Mouse (Mus musculus) heart, embryonic 15.5 days (tissue): ENCODE measurements at regions not wholly inside any gene's neighbourhood (a gene's known extent, or its start where the extent isn't known, plus 50 kb on each side); places are given as distances from the start of the nearest gene placed in this dataset.

ENCODE experiments used
- ATAC-seq: fragments of 200-750 bp; cut with Nextera tagmentation; replicated peaks from 2 replicates; pipeline ENCODE4 v1.8.0; 2017; ENCODE audit warnings: low read depth, moderate TSS enrichment; ENCODE audit not compliant: insufficient number of reproducible peaks, insufficient read depth, low FRiP score
- H3K27ac ChIP-seq: fragments of 300-500 bp; sonication (generic); 2 replicates; pipeline ENCODE4 v1.5.1; 2015; ENCODE audit warnings: mild to moderate bottlenecking, inconsistent platforms
- H3K27me3 ChIP-seq: fragments of 300-500 bp; sonication (generic); 2 replicates; pipeline ENCODE4 v1.6.1; 2015; ENCODE audit warnings: inconsistent platforms
- H3K36me3 ChIP-seq: fragments of 300-500 bp; sonication (generic); 2 replicates; pipeline ENCODE4 v1.6.1; 2015; ENCODE audit warnings: mild to moderate bottlenecking, inconsistent platforms
- H3K4me1 ChIP-seq: fragments of 300-500 bp; sonication (generic); replicated peaks from 2 replicates; pipeline ENCODE4 v1.6.1; 2015; ENCODE audit warnings: inconsistent platforms
- H3K4me2 ChIP-seq: fragments of 300-500 bp; sonication (generic); 2 replicates; pipeline ENCODE4 v1.6.1; 2015; ENCODE audit warnings: inconsistent platforms, mild to moderate bottlenecking, moderate library complexity
- H3K4me3 ChIP-seq: fragments of 300-500 bp; sonication (generic); 2 replicates; pipeline ENCODE4 v1.5.1; 2015; ENCODE audit warnings: mild to moderate bottlenecking, inconsistent platforms
- H3K9ac ChIP-seq: fragments of 300-500 bp; sonication (generic); 2 replicates; pipeline ENCODE4 v1.6.1; 2015; ENCODE audit warnings: mild to moderate bottlenecking, inconsistent platforms
- H3K9me3 ChIP-seq: fragments of 300-500 bp; sonication (generic); replicated peaks from 2 replicates; pipeline ENCODE4 v1.6.1; 2016; ENCODE audit warnings: inconsistent platforms
- WGBS: fragments of 180-500 bp; shearing (Covaris S2); methylation state at CpG from one replicate; pipeline ENCODE4 v1.1.7; 2015; ENCODE audit warnings: mixed read lengths; 5-methylcytosine and 5-hydroxymethylcytosine counted together

DNA sequence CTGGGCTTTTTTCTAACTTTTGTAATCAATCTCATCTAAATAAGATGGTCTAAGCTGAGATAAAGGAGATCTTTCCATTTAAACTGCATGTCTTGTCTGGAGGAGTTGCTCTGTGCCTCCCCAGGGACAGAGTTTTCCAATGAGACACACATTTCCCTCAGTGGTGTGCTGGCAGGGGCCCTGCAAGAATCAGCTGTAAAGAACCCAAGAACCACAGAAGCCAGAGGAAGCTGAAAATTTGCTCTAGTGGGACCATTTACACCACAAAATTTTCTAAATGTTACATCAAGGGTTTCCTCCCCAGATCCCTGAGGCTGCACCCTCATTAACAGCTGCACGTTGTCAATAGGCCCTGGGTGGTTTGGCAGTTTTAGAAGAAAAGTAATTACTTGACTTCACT is 301.0 kb upstream of the Ttc14 start:
- Histone ChIP-seq H3K4me1 (no peaks in the 10 kb centered on the region), H3K36me3 (no peaks in the 10 kb centered on the region), H3K9me3 (no peaks in the 10 kb centered on the region), H3K4me3 (no peak overlapping the region), H3K27ac (no peak overlapping the region), H3K9ac (no peak overlapping the region), H3K4me2 (no peak overlapping the region), H3K27me3 (no peaks in the 10 kb centered on the region)
- no peak for ATAC-seq
- 51% methylated on average over 1 of the region's 1 CpGs for WGBS

- Histone ChIP-seq H3K27me3 (no peaks in the 10 kb centered on the region), H3K4me3 (no peak overlapping the region), H3K36me3 (no peaks in the 10 kb centered on the region), H3K4me2 (no peak overlapping the region), H3K4me1 (no peaks in the 10 kb centered on the region), H3K9ac (no peak overlapping the region), H3K27ac (no peak overlapping the region), H3K9me3 (no peaks in the 10 kb centered on the region)
- WGBS = 72% methylated on average over 2 of the region's 2 CpGs
- ATAC-seq = no peak
These were observed 291.4 kb upstream of the Ttc14 start for GRCm38 (mm10) chr3:33508277-33508676.

- no peak overlapping the region for H3K27ac ChIP-seq
- H3K36me3 ChIP-seq = no peaks in the 10 kb centered on the region
- no peak overlapping the region for H3K9ac ChIP-seq
- no peaks in the 10 kb centered on the region for H3K9me3 ChIP-seq
- H3K4me2 ChIP-seq = no peak overlapping the region
- no peak overlapping the region for H3K4me3 ChIP-seq
- WGBS = 79% methylated on average over 1 of the region's 1 CpGs
- no peaks in the 10 kb centered on the region for H3K4me1 ChIP-seq
- no peaks in the 10 kb centered on the region for H3K27me3 ChIP-seq
- ATAC-seq = no peak
These were observed 255.5 kb upstream of the Ttc14 start for GRCm38 (mm10) chr3:33544161-33544560.

DNA sequence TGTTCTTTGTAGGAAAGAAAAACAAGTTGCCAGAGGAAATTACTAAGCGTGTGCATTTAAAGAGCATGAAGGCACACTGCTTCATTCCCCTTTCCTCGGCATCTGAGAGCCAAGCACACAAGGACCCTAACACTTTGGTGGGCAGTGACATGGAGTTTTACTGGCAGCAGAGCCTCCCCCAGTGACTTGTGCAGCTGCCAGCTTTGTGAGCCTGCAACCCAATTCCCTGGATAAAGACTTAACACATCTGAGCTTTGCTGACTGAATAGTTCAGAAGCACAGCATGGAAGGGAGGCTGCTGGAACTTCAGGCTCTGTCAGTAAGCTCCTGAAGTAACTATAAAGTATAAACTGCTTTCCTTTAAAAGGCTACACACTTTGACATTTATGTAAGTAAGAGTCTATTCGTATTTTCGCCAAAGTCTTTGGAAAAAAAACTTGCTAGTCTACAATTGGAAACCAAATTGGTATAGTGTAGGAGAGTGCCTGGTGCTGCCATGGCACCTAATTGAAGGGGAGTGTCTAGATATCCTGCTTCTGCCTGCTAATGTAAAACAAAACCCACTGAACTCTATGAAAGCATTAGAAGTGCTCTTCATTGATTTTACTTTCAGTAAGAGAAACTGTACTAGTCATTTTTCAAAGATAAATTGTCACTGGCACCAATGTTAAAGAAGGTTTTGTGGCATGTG is 236.8 kb upstream of the Ttc14 start:
- H3K4me1 ChIP-seq = no peaks in the 10 kb centered on the region
- H3K36me3 ChIP-seq = no peaks in the 10 kb centered on the region
- ATAC-seq = no peak
- H3K4me3 ChIP-seq = no peak overlapping the region
- H3K9me3 ChIP-seq = no peaks in the 10 kb centered on the region
- no peak overlapping the region for H3K27ac ChIP-seq
- H3K27me3 ChIP-seq = no peaks in the 10 kb centered on the region
- WGBS = 67% methylated on average over 4 of the region's 4 CpGs
- no peak overlapping the region for H3K4me2 ChIP-seq
- H3K9ac ChIP-seq = no peak overlapping the region

DNA sequence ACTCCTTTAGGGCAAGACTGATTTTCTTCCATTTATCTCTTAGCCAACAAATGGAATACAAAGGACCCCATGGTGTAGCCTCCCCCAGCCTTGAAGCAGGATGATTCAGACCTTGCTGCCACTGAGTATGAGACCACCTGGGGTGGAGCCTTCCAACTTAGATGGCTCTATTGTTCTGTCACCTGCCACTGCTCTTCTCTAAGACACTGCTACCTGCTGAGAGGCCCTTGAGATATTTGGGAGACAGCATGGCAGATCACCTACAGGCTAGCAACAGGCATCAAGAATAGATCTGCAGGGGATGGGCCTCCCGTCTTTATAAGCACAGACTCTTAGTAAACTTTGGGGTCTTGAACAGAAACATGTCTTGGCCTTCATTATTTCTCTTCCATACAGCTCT is 219.0 kb upstream of the Ttc14 start:
- WGBS = 38% methylated on average over 1 of the region's 1 CpGs
- H3K4me3 ChIP-seq = no peak overlapping the region
- H3K27me3 ChIP-seq = no peaks in the 10 kb centered on the region
- H3K9ac ChIP-seq = no peak overlapping the region
- H3K36me3 ChIP-seq = no peaks in the 10 kb centered on the region
- no peak overlapping the region for H3K27ac ChIP-seq
- no peak for ATAC-seq
- no peaks in the 10 kb centered on the region for H3K4me1 ChIP-seq
- no peaks in the 10 kb centered on the region; the same call in 1 of the 2 replicates for H3K9me3 ChIP-seq
- H3K4me2 ChIP-seq = no peak overlapping the region

DNA sequence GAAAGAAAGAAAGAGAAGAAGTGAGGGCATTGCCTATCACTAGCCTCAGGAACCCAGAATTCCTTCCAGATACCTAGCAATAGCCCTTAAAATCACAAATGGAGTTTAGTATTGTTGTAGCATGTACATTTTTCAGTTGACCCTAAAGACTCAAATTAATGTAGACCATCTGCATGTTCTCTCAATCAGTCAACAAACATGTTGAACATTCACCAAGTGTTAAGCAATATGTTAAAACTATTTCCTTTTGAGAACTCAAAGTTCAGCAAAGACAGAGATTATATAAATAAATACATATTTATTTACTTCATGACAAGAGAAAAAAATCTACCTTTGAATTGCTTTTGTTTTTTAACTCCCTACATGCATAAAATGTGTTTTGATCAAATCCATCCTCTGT is 185.4 kb upstream of the Ttc14 start:
- no peaks in the 10 kb centered on the region for H3K9me3 ChIP-seq
- H3K4me1 ChIP-seq = no peaks in the 10 kb centered on the region
- no peak overlapping the region for H3K4me2 ChIP-seq
- no peak overlapping the region for H3K27ac ChIP-seq
- H3K27me3 ChIP-seq = no peaks in the 10 kb centered on the region
- H3K36me3 ChIP-seq = no peaks in the 10 kb centered on the region
- no peak overlapping the region for H3K9ac ChIP-seq
- no peak for ATAC-seq
- H3K4me3 ChIP-seq = no peak overlapping the region

DNA sequence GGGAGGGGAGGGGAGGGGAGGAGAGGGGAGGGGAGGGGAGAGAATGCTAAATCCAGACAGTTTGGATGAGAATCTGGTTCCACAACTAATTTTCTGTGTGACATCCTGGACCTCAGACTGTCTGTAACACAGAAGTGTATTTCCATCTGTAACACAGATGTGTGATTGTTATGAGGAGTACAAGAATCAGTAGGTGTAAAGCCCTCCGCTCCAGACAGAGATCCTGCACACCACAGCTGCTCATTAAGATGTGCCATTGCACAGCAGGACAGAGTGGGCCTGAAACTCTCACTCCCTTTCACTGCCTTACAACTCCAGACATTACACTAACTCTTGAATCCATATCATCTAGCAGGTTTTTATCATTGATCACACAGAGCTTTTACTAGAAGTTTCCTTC is 182.8 kb upstream of the Ttc14 start:
- no peaks in the 10 kb centered on the region for H3K36me3 ChIP-seq
- no peaks in the 10 kb centered on the region for H3K27me3 ChIP-seq
- no peaks in the 10 kb centered on the region for H3K4me1 ChIP-seq
- no peak for ATAC-seq
- H3K9ac ChIP-seq = no peak overlapping the region
- no peaks in the 10 kb centered on the region for H3K9me3 ChIP-seq
- no peak overlapping the region for H3K27ac ChIP-seq
- H3K4me2 ChIP-seq = no peak overlapping the region
- no peak overlapping the region for H3K4me3 ChIP-seq
- 74% methylated on average over 1 of the region's 1 CpGs for WGBS

DNA sequence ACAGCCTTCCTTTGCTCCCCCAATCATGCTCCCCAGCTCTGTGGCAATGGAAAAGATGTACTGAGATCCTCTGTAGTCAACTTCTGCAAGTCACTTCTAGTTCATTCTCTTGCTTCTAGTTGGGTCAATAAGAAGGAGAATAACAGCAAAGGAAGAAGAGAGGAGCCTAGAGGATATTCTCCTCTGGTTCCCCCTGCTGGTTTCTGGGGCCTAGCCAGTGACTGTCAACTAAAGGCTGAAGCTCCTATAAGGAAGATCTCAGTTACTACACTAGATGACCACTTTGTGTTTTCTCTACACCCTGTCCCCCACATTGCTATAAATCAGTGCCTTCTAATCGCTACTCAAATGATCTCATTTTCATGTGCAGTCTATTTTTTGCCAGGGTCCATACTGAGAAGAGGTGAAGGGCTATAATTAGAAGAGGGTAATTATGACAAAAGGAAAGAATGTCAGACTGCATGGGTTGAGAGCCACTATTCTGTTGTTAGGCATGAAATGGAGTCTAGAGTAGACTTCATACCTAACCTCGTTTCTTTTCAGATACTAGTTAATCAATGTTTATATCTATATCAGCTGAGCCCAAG is 166.6 kb upstream of the Ttc14 start:
- Histone ChIP-seq H3K36me3 (no peaks in the 10 kb centered on the region), H3K4me1 (no peaks in the 10 kb centered on the region), H3K27me3 (no peaks in the 10 kb centered on the region), H3K9ac (no peak overlapping the region), H3K9me3 (no peaks in the 10 kb centered on the region), H3K4me2 (no peak overlapping the region; the same call in 1 of the 2 replicates), H3K27ac (peak overlapping the region; percentile 52), H3K4me3 (no peak overlapping the region)
- ATAC-seq = no peak
- 33% methylated on average over 2 of the region's 2 CpGs for WGBS

DNA sequence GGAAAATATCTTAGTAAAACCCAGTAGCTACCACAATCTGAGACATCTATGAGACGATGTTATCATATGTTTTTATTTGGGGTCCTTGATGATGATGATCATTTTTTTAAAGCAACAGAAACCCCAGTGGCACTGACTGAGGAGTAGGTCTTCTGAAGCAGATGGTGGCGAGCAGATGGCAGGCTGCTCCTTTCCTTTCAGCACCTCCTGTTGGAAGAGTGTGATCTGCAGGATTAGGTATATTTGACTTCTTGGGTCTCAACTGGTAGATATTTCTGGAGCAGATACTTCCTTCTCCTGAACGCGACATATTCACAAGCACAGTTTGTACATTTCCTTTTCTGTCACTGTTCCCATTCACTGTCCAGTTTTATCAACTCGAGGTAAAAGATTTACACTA is 141.0 kb upstream of the Ttc14 start:
- H3K4me2 ChIP-seq = no peak overlapping the region
- H3K27ac ChIP-seq = no peak overlapping the region
- H3K9ac ChIP-seq = no peak overlapping the region
- no peak overlapping the region for H3K4me3 ChIP-seq
- no peak for ATAC-seq
- H3K4me1 ChIP-seq = no peaks in the 10 kb centered on the region
- H3K9me3 ChIP-seq = no peaks in the 10 kb centered on the region
- H3K27me3 ChIP-seq = no peaks in the 10 kb centered on the region
- 74% methylated on average over 5 of the region's 5 CpGs for WGBS
- H3K36me3 ChIP-seq = no peaks in the 10 kb centered on the region
